Mouse (Mus musculus): ENCODE measurements around the gene Plekhm1. TPM values are rescaled to one million over a fixed set of nuclear protein-coding genes. Genes with fewer than 3 reads are reported as not detected.

Gene Plekhm1
- polyA plus RNA-seq, 1 experiment from 2014 or later, result 2.3 TPM

DNA sequence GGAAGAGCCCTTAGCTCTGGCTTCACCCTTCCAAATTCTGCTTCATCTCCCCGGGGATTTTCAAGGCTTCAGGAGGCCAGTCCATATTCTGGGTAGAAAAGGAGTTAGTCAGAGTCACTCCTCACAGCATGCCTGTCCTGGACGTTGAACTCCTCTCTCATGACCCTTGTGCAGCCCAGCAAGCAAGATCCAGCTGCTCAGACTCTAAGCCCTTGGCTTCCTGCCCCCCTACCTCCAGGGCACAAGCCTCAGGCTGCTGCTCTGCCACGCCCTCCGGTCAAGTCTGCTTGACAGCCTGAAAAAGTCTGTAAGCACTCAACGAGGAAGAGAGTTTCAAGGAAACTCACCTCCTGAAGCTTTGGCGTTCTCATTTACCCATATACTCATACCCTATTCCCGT is 5.9 kb downstream of the Plekhm1 start:
- 60% methylated on average over 7 of the region's 7 CpGs for WGBS (ENCODE audit: insufficient replicate concordance)
- H3K9ac ChIP-seq (replicated peaks), result no peak overlapping the region
- TF ChIP-seq EP300 (IDR thresholded peaks at IDR 0.05; ENCODE audit: low read depth), result no peak
- TF ChIP-seq CTCF (IDR thresholded peaks at IDR 0.05; ENCODE audit: low read depth), result no peak
- H3K4me2 ChIP-seq (ENCODE audit: low read depth, low read length), result no peak overlapping the region
- H3K4me1 ChIP-seq (ENCODE audit: insufficient read depth), result peaks cover 6% of the 10 kb centered on the region
- H3K4me3 ChIP-seq (ENCODE audit: low read depth, low read length), result no peak overlapping the region
- no peaks in the 10 kb centered on the region for H3K27me3 ChIP-seq (ENCODE audit: insufficient read depth, low read length)
- no peak for DNase-seq
- peaks cover 10% of the 10 kb centered on the region for H3K36me3 ChIP-seq (replicated peaks; ENCODE audit: insufficient read depth, low read length)
- no peak overlapping the region for H3K27ac ChIP-seq (ENCODE audit: low read depth)
- ATAC-seq, result no peak
- no peaks in the 10 kb centered on the region for H3K9me3 ChIP-seq (ENCODE audit: low read length)

DNA sequence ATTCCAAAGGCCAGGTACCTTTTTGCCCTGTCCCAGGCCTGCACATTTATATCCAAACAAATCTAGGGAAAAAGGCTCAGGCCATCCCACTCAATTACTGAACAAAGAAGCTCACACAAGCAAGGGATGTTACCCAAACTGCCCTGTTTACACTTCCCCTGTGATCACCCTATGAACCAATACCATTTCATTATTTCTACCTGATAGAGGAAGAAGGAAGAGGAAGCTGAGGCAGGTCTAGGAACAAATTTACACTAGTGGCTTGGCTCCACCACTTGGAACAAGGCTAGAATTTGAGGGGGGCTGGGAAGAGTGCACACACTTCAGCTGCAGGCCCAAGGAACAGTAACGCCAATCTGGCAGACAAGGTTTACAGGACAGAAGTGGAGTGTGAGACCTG is 6.7 kb downstream of the Plekhm1 start:
- Histone ChIP-seq H3K36me3 (replicated peaks; ENCODE audit: insufficient read depth, low read length) (peaks cover 10% of the 10 kb centered on the region), H3K4me2 (ENCODE audit: low read depth, low read length) (no peak overlapping the region), H3K4me3 (ENCODE audit: low read depth, low read length) (no peak overlapping the region), H3K4me1 (ENCODE audit: insufficient read depth) (peaks cover 1% of the 10 kb centered on the region), H3K27me3 (ENCODE audit: insufficient read depth, low read length) (no peaks in the 10 kb centered on the region), H3K9me3 (ENCODE audit: low read length) (no peaks in the 10 kb centered on the region), H3K9ac (replicated peaks) (no peak overlapping the region), H3K27ac (ENCODE audit: low read depth) (no peak overlapping the region)
- 77% methylated on average over 1 of the region's 1 CpGs for WGBS (ENCODE audit: insufficient replicate concordance)
- ATAC-seq (no peak), DNase-seq (no peak)
- TF ChIP-seq CTCF (IDR thresholded peaks at IDR 0.05; ENCODE audit: low read depth), result no peak
- no peak for TF ChIP-seq EP300 (IDR thresholded peaks at IDR 0.05; ENCODE audit: low read depth)

DNA sequence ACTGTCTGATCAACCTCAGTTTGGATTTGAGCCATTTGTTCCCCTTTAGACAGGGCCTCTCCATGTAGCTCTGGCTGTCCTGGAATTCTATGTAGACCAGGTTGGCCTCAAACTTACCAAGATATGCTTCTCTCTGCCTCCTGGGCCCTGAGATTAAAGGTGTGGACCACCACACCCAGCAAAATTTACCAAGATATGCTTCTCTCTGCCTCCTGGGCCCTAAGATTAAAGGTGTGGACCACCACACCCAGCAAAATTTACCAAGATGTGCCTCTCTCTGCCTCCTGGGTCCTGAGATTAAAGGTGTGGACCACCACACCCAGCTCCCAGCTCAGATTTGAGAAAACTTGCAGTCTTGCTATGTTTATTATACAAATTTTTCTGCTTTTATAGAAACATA is 7.9 kb downstream of the Plekhm1 start:
- Histone ChIP-seq H3K9ac (replicated peaks) (no peak overlapping the region), H3K27me3 (ENCODE audit: insufficient read depth, low read length) (no peaks in the 10 kb centered on the region), H3K4me2 (ENCODE audit: low read depth, low read length) (no peak overlapping the region), H3K27ac (ENCODE audit: low read depth) (no peak overlapping the region), H3K4me1 (ENCODE audit: insufficient read depth) (peaks cover 4% of the 10 kb centered on the region; the same call in 1 of the 2 replicates), H3K36me3 (replicated peaks; ENCODE audit: insufficient read depth, low read length) (peaks cover 10% of the 10 kb centered on the region), H3K4me3 (ENCODE audit: low read depth, low read length) (no peak overlapping the region), H3K9me3 (ENCODE audit: low read length) (no peaks in the 10 kb centered on the region)
- ATAC-seq (peak; percentile 65), DNase-seq (no peak)
- TF ChIP-seq CTCF (IDR thresholded peaks at IDR 0.05; ENCODE audit: low read depth) (no peak), EP300 (IDR thresholded peaks at IDR 0.05; ENCODE audit: low read depth) (peak; percentile 91)

DNA sequence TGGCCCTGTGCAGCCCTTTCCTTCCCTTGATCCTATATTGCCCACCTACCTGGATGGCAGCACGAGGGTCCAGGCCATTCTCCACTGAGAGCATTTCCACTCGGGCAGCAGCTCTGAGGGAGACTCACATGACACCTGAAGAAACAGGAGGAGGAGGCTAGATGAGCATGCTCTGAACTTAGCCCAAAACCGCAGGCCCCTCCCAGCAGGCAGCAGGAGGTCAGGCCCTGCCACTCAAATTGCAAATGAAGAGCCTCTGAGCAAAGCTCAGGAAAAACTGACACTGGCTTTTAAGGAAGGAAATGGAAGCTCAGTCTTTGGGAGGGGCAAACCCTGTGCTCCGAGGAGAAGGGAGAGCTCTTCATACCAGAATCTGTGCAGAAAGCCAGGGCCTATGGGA is 8.7 kb downstream of the Plekhm1 start:
- H3K27ac ChIP-seq (ENCODE audit: low read depth), result 0 out of 2 replicates have a peak overlapping the region, but pooled peaks have one; percentile 16
- H3K36me3 ChIP-seq (replicated peaks; ENCODE audit: insufficient read depth, low read length), result peaks cover 6% of the 10 kb centered on the region
- H3K4me1 ChIP-seq (ENCODE audit: insufficient read depth), result peaks cover 5% of the 10 kb centered on the region; the same call in 1 of the 2 replicates
- H3K27me3 ChIP-seq (ENCODE audit: insufficient read depth, low read length), result no peaks in the 10 kb centered on the region
- H3K4me3 ChIP-seq (ENCODE audit: low read depth, low read length), result no peak overlapping the region
- TF ChIP-seq CTCF (IDR thresholded peaks at IDR 0.05; ENCODE audit: low read depth) (no peak), EP300 (IDR thresholded peaks at IDR 0.05; ENCODE audit: low read depth) (no peak)
- no peaks in the 10 kb centered on the region for H3K9me3 ChIP-seq (ENCODE audit: low read length)
- DNase-seq, result peak; percentile 28
- no peak overlapping the region for H3K9ac ChIP-seq (replicated peaks)
- no peak for ATAC-seq
- H3K4me2 ChIP-seq (ENCODE audit: low read depth, low read length), result no peak overlapping the region
- WGBS (ENCODE audit: insufficient replicate concordance), result 48% methylated on average over 4 of the region's 4 CpGs

DNA sequence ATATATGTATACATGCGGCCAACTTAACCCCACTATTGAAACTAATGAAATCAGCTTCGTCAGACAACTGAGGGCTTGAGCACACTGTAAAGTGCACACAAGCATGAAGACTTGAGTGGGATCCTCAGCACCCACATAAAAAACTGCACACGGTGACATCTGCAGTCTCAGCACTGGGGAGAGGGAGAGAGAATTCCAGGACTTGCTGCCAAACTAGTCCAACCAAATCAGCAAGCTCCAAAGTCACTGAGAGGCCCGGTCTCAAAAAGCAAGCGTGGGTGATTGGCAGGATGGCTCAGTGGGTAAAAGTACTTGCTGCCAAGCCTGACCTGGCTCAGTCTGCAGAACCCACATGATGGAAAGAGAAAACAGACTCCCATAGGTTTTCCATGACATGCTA is 9.7 kb downstream of the Plekhm1 start:
- WGBS (ENCODE audit: insufficient replicate concordance), result 86% methylated on average over 5 of the region's 5 CpGs
- peaks cover 5% of the 10 kb centered on the region; the same call in 1 of the 2 replicates for H3K4me1 ChIP-seq (ENCODE audit: insufficient read depth)

DNA sequence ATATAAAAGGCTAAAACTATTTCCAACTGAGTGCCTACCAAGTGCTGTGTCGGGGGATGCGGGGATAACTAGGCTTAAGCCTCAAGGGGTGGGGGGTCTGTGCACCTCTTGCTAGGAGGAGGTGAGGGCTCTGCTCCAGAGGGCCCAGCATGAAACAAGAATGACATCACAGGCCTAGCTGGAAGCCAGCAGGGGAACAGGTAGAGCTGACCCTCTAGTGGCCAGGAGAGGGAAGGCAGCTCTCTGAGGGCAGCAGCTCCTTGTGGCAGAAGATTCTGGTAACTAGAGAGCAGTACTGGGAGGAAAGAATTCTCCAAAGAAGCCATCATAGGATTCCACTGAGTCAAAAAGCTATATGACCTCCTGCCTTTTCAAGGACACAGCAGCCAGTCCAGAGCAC is 10.3 kb downstream of the Plekhm1 start:
- H3K4me3 ChIP-seq (ENCODE audit: low read depth, low read length), result no peak overlapping the region
- TF ChIP-seq CTCF (IDR thresholded peaks at IDR 0.05; ENCODE audit: low read depth) (peak; percentile 79), EP300 (IDR thresholded peaks at IDR 0.05; ENCODE audit: low read depth) (no peak)
- peak; percentile 68 for DNase-seq
- no peak overlapping the region for H3K4me2 ChIP-seq (ENCODE audit: low read depth, low read length)
- no peaks in the 10 kb centered on the region for H3K9me3 ChIP-seq (ENCODE audit: low read length)
- no peak overlapping the region for H3K27ac ChIP-seq (ENCODE audit: low read depth)
- H3K27me3 ChIP-seq (ENCODE audit: insufficient read depth, low read length), result no peaks in the 10 kb centered on the region
- 78% methylated on average over 2 of the region's 2 CpGs for WGBS (ENCODE audit: insufficient replicate concordance)
- no peak overlapping the region for H3K9ac ChIP-seq (replicated peaks)
- 0 out of 2 replicates have a peak, but pooled peaks have one; percentile 33 for ATAC-seq
- H3K36me3 ChIP-seq (replicated peaks; ENCODE audit: insufficient read depth, low read length), result peaks cover 5% of the 10 kb centered on the region
- peaks cover 5% of the 10 kb centered on the region; the same call in 1 of the 2 replicates for H3K4me1 ChIP-seq (ENCODE audit: insufficient read depth)

More for the DNA sequence above, 9.7 kb downstream of the Plekhm1 start:
- DNase-seq, result no peak
- Histone ChIP-seq H3K27me3 (ENCODE audit: insufficient read depth, low read length) (no peaks in the 10 kb centered on the region), H3K9ac (replicated peaks) (no peak overlapping the region), H3K4me2 (ENCODE audit: low read depth, low read length) (no peak overlapping the region), H3K9me3 (ENCODE audit: low read length) (no peaks in the 10 kb centered on the region), H3K4me3 (ENCODE audit: low read depth, low read length) (no peak overlapping the region), H3K36me3 (replicated peaks; ENCODE audit: insufficient read depth, low read length) (peaks cover 5% of the 10 kb centered on the region), H3K27ac (ENCODE audit: low read depth) (no peak overlapping the region)
- no peak for ATAC-seq
- TF ChIP-seq CTCF (IDR thresholded peaks at IDR 0.05; ENCODE audit: low read depth), result no peak
- TF ChIP-seq EP300 (IDR thresholded peaks at IDR 0.05; ENCODE audit: low read depth), result no peak

DNA sequence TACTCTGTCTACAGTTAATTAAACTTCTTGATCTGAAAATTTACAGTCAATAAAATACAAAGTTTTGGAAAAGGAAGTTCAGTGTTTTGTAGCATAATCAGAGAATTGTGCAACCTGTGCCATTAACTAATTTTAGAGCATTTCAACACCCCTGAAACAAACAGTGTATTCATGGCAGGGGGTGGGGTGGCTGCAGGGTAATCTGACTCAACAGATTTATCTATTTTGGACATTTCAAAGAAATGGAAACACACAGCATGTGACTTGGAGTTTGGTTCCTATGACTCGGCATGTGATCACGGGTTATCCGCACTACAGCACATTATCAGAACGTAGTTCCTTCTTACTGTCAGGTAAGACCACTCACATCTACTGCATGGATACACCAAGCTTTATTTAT is 12.5 kb downstream of the Plekhm1 start:
- no peak for DNase-seq
- Histone ChIP-seq H3K4me2 (ENCODE audit: low read depth, low read length) (no peak overlapping the region), H3K27ac (ENCODE audit: low read depth) (no peak overlapping the region), H3K4me3 (ENCODE audit: low read depth, low read length) (no peak overlapping the region), H3K4me1 (ENCODE audit: insufficient read depth) (peaks cover 5% of the 10 kb centered on the region; the same call in 1 of the 2 replicates), H3K9ac (replicated peaks) (no peak overlapping the region), H3K27me3 (ENCODE audit: insufficient read depth, low read length) (no peaks in the 10 kb centered on the region), H3K36me3 (replicated peaks; ENCODE audit: insufficient read depth, low read length) (peaks cover 21% of the 10 kb centered on the region), H3K9me3 (ENCODE audit: low read length) (no peaks in the 10 kb centered on the region)
- ATAC-seq, result peak; percentile 57
- no peak for TF ChIP-seq CTCF (IDR thresholded peaks at IDR 0.05; ENCODE audit: low read depth)
- peak; percentile 38; the same call in 1 of the 2 replicates for TF ChIP-seq EP300 (IDR thresholded peaks at IDR 0.05; ENCODE audit: low read depth)
- whole genome bisulfite sequencing (ENCODE audit: insufficient replicate concordance), result 62% methylated on average over 4 of the region's 4 CpGs

Data from liver, postnatal 0 days (tissue).